Mouse (Mus musculus) liver, postnatal 0 days (tissue): ENCODE data around the gene Lhfp. TPM values are rescaled to one million over a fixed set of nuclear protein-coding genes. Genes with fewer than 3 reads are reported as not detected.

Experiments used
- ATAC-seq: fragments of 200-750 bp; cut with Nextera tagmentation; 2 replicates; pipeline ENCODE4 v1.8.0; 2017; ENCODE audit warnings: mild to moderate bottlenecking, moderate library complexity
- DNase-seq: peaks from one replicate; pipeline ENCODE4 v3.0.0-alpha.2; 2016
- H3K27ac ChIP-seq: fragments of 300-500 bp; sonication (generic); 2 replicates; pipeline ENCODE4 v1.5.1; 2014; ENCODE audit warnings: antibody characterized with exemption, moderate library complexity, mild to moderate bottlenecking, low read depth
- H3K27me3 ChIP-seq: fragments of 300-500 bp; sonication (generic); 2 replicates; pipeline ENCODE4 v1.6.1; 2014; ENCODE audit warnings: low read length, control low read depth, mixed read lengths; ENCODE audit not compliant: insufficient read depth
- H3K36me3 ChIP-seq: fragments of 300-500 bp; sonication (generic); replicated peaks from 2 replicates; pipeline ENCODE4 v1.6.1; 2014; ENCODE audit warnings: mild to moderate bottlenecking, control low read depth, low read length, moderate library complexity, mixed read lengths; ENCODE audit not compliant: insufficient read depth
- H3K4me1 ChIP-seq: fragments of 300-500 bp; sonication (generic); 2 replicates; pipeline ENCODE4 v1.6.1; 2014; ENCODE audit warnings: antibody characterized with exemption, mild to moderate bottlenecking, control low read depth; ENCODE audit not compliant: insufficient read depth
- H3K4me2 ChIP-seq: fragments of 300-500 bp; sonication (generic); 2 replicates; pipeline ENCODE4 v1.6.1; 2014; ENCODE audit warnings: low read depth, mild to moderate bottlenecking, low read length, moderate library complexity, mixed read lengths
- H3K4me3 ChIP-seq: fragments of 300-500 bp; sonication (generic); 2 replicates; pipeline ENCODE4 v1.5.1; 2014; ENCODE audit warnings: low read depth, low read length
- H3K9ac ChIP-seq: fragments of 300-500 bp; sonication (generic); replicated peaks from 2 replicates; pipeline ENCODE4 v1.6.1; 2014; ENCODE audit warnings: mild to moderate bottlenecking, moderate library complexity
- H3K9me3 ChIP-seq: fragments of 300-500 bp; sonication (generic); 2 replicates; pipeline ENCODE4 v1.6.1; 2016; ENCODE audit warnings: mild to moderate bottlenecking, control low read depth, low read length, mixed read lengths
- CTCF ChIP-seq: sonication (generic); IDR thresholded peaks from 2 replicates; pipeline ENCODE4 v1.5.1; 2016; ENCODE audit warnings: antibody characterized with exemption, low read depth
- EP300 ChIP-seq: IDR thresholded peaks from 2 replicates; pipeline ENCODE4 v1.6.1; 2016; ENCODE audit warnings: antibody characterized with exemption, low read depth, mild to moderate bottlenecking
- WGBS: fragments of 180-500 bp; shearing (Covaris S2); extraction: QIAGEN DNeasy Blood & Tissue Kit; methylation state at CpG from one replicate; pipeline ENCODE4 v1.1.7; 2014; ENCODE audit not compliant: insufficient replicate concordance; 5-methylcytosine and 5-hydroxymethylcytosine counted together
- polyA plus RNA-seq: library from polyadenylated mRNA; unstranded; fragments of >200 nt; fragmentation: Nextera tagmentation; extraction: Ambion mirVana; gene quantifications from 2 replicates; pipeline ENCODE4 v1.2.1, GENCODE M21; 2015

The Lhfp gene
- polyA plus RNA-seq, 1 experiment from 2014 or later, result 10.4 TPM

- H3K9ac ChIP-seq, result no peak overlapping the region
- no peak overlapping the region for H3K4me2 ChIP-seq
- TF ChIP-seq EP300 (no peak), CTCF (no peak)
- H3K4me1 ChIP-seq, result no peaks in the 10 kb centered on the region
- no peak for ATAC-seq
- H3K4me3 ChIP-seq, result no peak overlapping the region
- no peaks in the 10 kb centered on the region for H3K9me3 ChIP-seq
- 0 out of 2 replicates have a peak overlapping the region, but pooled peaks have one; percentile 11 for H3K27ac ChIP-seq
- no peaks in the 10 kb centered on the region for H3K27me3 ChIP-seq
- no peaks in the 10 kb centered on the region for H3K36me3 ChIP-seq
- 57% methylated on average over 13 of the region's 13 CpGs for WGBS
- DNase-seq, result no peak
These were observed 22.3 kb downstream of the Lhfp start for GRCm38 (mm10) chr3:53063423-53064147.

GRCm38 (mm10) chr3:53065267-53066094, 24.2 kb downstream of the Lhfp start:
- Histone ChIP-seq H3K4me3 (no peak overlapping the region), H3K4me2 (no peak overlapping the region), H3K9me3 (no peaks in the 10 kb centered on the region), H3K36me3 (no peaks in the 10 kb centered on the region), H3K27me3 (no peaks in the 10 kb centered on the region), H3K9ac (no peak overlapping the region), H3K27ac (no peak overlapping the region), H3K4me1 (no peaks in the 10 kb centered on the region)
- TF ChIP-seq CTCF (no peak), EP300 (no peak)
- DNase-seq (no peak), ATAC-seq (no peak)
- WGBS, result 76% methylated on average over 13 of the region's 13 CpGs

DNA sequence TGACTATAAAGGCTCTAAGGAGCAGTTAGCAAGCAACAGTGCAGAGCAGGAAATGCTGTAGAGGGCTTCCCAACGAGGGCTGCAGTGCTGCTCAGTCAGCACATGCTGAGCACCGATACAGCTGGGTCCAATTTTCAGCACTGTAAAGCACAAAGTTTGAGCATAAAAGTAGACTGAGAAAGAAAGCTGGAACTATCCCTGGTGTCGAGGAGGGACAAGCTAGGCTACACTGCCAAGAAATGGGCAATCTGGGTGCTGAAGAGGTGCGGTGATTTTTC, 24.7 kb downstream of the Lhfp start:
- no peaks in the 10 kb centered on the region for H3K36me3 ChIP-seq
- no peak overlapping the region for H3K9ac ChIP-seq
- H3K4me1 ChIP-seq, result no peaks in the 10 kb centered on the region
- H3K27ac ChIP-seq, result no peak overlapping the region
- WGBS, result 58% methylated on average over 4 of the region's 4 CpGs
- TF ChIP-seq CTCF (no peak), EP300 (no peak)
- DNase-seq (no peak), ATAC-seq (no peak)
- H3K4me2 ChIP-seq, result no peak overlapping the region
- no peak overlapping the region for H3K4me3 ChIP-seq
- H3K27me3 ChIP-seq, result no peaks in the 10 kb centered on the region
- no peaks in the 10 kb centered on the region for H3K9me3 ChIP-seq

DNA sequence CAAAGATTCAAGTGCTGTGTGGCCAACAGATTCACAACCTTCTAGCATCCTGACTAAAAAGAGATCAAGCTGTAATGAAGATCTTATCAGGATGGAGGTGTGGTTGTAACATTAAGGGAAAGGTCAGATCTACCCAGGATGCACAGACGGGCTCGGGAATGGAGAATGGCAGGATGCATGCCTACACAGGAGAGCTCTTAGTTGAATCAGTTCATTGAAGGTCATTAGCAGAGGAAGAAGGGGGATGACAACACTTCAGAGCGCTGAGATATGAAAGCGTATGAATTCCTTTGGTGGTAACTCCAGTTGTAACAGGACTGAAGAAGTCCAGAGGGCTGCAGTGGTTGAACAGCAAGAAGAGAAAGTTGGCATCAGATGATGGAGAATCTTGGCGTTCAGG, 27.1 kb downstream of the Lhfp start:
- no peaks in the 10 kb centered on the region for H3K36me3 ChIP-seq
- no peak overlapping the region for H3K4me2 ChIP-seq
- H3K4me1 ChIP-seq, result no peaks in the 10 kb centered on the region
- WGBS, result 76% methylated on average over 5 of the region's 5 CpGs
- no peaks in the 10 kb centered on the region for H3K9me3 ChIP-seq
- ATAC-seq (no peak), DNase-seq (no peak)
- H3K27me3 ChIP-seq, result no peaks in the 10 kb centered on the region
- no peak overlapping the region for H3K9ac ChIP-seq
- H3K4me3 ChIP-seq, result no peak overlapping the region
- no peak overlapping the region for H3K27ac ChIP-seq
- TF ChIP-seq EP300 (no peak), CTCF (no peak)

DNA sequence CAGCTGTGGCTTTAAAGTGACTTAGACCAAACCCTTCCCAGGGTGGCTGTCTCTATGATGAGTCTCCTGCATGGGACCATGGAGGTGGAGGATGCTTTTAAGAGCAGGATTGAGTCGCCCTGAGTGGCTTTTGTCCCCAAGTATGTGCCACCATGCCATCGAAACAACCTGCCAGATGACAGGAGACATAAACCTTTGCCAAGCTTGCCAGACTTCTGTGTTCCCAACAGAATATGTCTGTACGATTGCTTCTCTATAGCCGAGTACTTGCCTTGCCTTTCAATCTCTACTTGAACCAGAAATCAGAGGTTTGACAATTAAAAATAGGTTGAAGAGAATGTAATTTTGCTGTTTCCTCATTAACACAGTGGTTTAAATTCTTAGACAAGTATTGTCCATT, 32.9 kb downstream of the Lhfp start:
- no peak for ATAC-seq
- WGBS, result 79% methylated on average over 4 of the region's 4 CpGs
- Histone ChIP-seq H3K9me3 (no peaks in the 10 kb centered on the region), H3K4me3 (no peak overlapping the region), H3K4me2 (no peak overlapping the region), H3K36me3 (no peaks in the 10 kb centered on the region), H3K27ac (no peak overlapping the region), H3K4me1 (no peaks in the 10 kb centered on the region), H3K27me3 (no peaks in the 10 kb centered on the region), H3K9ac (no peak overlapping the region)
- TF ChIP-seq EP300 (no peak), CTCF (no peak)
- DNase-seq, result no peak

GRCm38 (mm10) chr3:53074761-53075160, 33.4 kb downstream of the Lhfp start:
- ATAC-seq, result no peak
- DNase-seq, result no peak
- TF ChIP-seq CTCF (no peak), EP300 (no peak)

More at GRCm38 (mm10) chr3:53074761-53075160, 33.4 kb downstream of the Lhfp start:
- no peak overlapping the region for H3K27ac ChIP-seq
- H3K4me1 ChIP-seq, result no peaks in the 10 kb centered on the region
- no peaks in the 10 kb centered on the region for H3K27me3 ChIP-seq
- H3K9me3 ChIP-seq, result no peaks in the 10 kb centered on the region
- WGBS, result 74% methylated on average over 3 of the region's 3 CpGs
- H3K9ac ChIP-seq, result no peak overlapping the region
- no peaks in the 10 kb centered on the region for H3K36me3 ChIP-seq
- no peak overlapping the region for H3K4me3 ChIP-seq
- no peak overlapping the region for H3K4me2 ChIP-seq
